Mouse (Mus musculus) C2C12 (cell line): ENCODE data around the gene Lrrc4c.

Experiments used
- CTCF ChIP-seq: IDR thresholded peaks from one replicate; pipeline ENCODE4 v1.5.1; 2011; ENCODE audit not compliant: control insufficient read depth, insufficient read depth, insufficient read length
- MAX ChIP-seq: IDR thresholded peaks from one replicate; pipeline ENCODE4 v1.6.1; 2011; ENCODE audit warnings: mild to moderate bottlenecking, control low read depth
- MYOD1 ChIP-seq: IDR thresholded peaks from one replicate; pipeline ENCODE4 v1.6.1; 2011; ENCODE audit warnings: low read depth; ENCODE audit not compliant: control insufficient read depth, insufficient read length
- MYOG ChIP-seq: IDR thresholded peaks from one replicate; pipeline ENCODE4 v1.6.1; 2011; ENCODE audit not compliant: control insufficient read depth, insufficient read length; ENCODE audit errors: extremely low read depth
- USF1 ChIP-seq: IDR thresholded peaks from one replicate; pipeline ENCODE4 v1.6.1; 2011; ENCODE audit warnings: low read depth, mild to moderate bottlenecking, control low read depth, moderate library complexity

DNA sequence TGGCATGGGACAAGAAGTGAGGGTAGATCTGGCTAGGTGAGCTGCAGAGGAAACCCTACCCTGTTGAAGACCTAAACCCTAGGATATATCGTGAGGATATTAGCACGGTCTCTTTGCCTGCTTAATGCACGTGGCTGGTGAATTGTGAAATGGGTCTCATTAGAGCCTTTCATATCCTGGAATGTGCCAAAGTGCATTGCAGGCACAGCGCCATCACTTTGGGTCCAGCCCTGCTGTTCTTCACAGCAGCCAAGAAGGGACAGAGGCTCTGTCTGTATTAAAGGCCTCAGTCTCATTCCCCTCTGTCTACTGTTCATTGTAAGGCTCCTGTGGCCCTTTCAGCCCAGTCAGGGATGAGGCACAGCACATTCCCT, 1160.9 kb downstream of the Lrrc4c start:
- TF ChIP-seq CTCF (no peak), MYOG (no peak), MYOD1 (no peak), USF1 (no peak), MAX (no peak)
